Mouse (Mus musculus): ENCODE measurements at regions not wholly inside any gene's neighbourhood (a gene's known extent, or its start where the extent isn't known, plus 50 kb on each side); places are given as distances from the start of the nearest gene placed in this dataset.

DNA sequence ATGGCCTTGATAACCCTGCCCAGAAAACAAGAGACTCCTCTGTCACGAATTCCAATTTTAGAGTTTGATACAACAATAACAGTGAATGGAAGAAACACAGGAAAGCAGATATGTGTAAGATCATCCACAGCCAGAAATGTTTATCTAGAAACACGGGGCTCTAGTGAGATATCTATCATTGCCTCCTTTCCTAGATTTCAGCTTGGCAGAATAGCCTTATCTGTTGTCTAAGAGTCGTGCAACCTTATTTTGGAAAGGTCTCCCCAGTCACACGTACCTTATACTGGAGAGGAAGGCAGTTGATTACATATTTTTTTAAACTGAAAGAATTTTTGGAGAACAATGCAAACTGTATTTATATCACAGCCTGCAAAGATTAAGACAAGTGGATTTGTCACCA is 61.6 kb downstream of the Gm10295 start:
- DNase-seq (ENCODE audit: low spot score) = no peak

DNA sequence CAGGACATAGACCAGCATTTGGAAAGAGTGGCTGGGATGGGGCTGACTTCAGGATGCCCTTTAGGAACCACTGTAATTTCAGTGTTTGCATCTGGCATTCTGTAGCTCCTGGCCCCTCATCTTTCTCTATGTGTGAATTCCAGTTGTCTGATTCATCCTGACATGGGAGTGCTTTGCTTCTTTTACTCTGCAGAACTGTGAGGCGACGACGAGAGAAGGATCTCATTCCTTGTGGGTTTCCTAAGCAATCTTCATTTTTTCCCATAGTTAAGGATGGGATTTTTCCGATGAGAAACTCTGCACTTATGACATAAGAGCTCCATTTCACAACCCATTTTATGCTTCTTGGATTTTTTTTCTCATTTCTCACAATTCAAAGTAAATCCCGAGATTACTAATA is 62.0 kb downstream of the Gm10295 start:
- DNase-seq (ENCODE audit: low spot score) = no peak

DNA sequence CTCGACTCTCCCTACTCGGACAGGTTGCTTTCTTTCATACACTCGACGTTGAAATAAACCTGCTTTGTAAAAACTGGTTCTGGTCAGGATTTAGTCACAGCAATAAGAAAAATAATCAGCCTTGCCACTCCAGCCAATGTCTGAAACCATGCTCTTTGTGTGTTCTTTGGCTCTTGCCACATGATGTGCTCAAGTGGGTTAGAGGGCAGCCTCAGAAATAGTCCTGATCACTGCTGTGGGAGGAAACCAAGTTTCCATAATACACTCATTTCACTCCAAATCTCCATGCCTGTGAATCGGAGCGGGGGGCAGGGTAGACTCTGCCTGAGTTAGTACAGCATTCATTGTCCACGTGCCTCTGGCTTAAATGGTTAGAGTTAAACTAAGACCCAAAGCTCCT is 63.8 kb downstream of the Gm10295 start:
- no peak for DNase-seq (ENCODE audit: low spot score)

DNA sequence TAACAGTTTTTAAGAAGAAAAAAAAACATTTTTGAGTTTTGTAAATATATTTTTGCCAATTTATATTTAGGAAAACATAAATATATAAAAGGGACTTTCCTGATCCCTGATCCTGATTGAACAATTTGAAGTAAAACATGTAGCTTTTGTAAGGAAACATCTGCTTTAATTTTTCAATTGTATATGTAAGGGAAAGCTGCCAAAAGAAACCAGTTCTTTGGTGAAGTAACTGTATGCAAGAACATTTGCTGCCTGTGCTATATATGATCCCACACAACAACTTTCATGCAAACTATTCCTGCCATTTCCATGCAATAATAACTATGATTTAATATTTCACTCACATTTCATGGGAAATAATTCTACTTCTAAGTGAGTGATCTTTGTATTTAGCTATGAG is 67.0 kb downstream of the Gm10295 start:
- DNase-seq (ENCODE audit: low spot score) = no peak

DNA sequence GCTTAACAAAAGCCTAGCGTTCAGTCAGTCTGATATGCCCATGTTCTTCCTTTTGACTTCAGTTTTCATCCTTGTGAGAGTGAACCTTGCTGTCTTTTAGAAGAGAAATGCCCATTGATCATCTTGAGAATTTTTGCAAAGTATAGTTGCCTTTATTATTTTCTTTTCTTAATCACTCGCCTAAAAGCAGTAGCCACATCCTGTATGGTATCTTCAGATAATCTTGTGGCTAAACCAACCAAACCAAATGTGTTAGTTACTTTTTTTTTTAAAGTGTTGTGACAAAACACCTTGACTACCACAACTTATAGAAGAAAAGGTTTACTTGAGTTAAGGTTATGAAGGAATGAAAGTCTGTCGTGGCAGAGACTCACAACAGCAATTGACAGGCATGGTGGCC is 67.9 kb downstream of the Gm10295 start:
- no peak for DNase-seq (ENCODE audit: low spot score)

DNA sequence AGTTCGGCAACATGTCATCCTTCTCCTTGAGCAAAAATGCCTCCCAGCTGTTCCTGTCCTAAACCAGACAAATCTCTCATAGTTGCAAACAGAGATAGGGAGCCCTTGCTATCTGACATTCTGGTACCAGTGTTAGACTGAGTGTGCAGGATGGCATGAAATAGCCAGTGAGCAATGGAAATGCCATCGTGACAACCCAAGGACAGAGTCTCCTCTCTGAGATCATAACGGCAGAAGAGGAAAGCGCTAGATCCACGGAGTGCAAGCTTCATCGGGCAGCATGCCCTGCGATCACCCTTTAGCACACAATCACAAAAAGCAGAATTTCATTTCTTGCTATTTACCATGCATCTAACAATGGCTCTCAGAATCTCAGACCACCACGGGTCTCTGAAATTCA is 85.2 kb downstream of the Gm10295 start:
- no peak for DNase-seq (ENCODE audit: low spot score)

DNA sequence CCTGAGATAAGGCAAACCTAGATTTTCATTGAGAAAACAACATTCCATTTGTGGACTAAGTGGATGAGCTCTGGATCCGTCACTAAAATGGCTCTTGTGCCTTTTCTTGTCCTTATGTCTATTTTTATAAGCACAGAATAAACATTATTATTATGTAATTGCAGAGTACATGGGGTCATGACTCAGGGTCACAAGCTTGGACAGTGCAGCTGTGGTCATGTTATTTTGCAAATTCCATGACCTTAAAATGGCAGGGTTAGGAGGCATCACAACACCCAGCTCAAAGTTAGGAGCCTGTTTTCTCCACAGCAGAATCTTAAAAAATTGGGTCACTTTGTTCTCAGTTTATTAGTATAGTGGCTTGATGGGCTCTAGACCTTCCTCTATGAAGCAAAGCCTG is 87.2 kb downstream of the Gm10295 start:
- DNase-seq (ENCODE audit: low spot score) = no peak

DNA sequence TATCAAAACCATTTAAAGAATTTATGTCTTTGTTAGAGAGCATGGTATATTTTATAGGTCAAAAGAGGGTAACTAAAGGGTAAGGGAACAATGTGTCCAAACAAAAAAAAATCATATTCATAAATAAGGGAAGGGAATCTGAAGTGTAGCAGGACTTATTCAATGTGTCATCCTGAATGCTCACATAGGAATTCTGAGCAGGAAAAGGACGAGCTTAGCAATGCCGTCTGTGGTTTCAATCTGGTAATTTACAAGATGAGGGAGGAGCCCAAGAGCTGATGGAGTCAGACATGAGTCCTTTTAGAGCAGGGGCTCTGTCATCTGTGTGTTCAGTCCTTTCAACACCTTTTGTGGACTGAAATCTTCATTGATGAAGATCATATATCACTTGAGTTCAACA is 101.6 kb downstream of the Gm10295 start:
- DNase-seq (ENCODE audit: low spot score) = no peak

DNA sequence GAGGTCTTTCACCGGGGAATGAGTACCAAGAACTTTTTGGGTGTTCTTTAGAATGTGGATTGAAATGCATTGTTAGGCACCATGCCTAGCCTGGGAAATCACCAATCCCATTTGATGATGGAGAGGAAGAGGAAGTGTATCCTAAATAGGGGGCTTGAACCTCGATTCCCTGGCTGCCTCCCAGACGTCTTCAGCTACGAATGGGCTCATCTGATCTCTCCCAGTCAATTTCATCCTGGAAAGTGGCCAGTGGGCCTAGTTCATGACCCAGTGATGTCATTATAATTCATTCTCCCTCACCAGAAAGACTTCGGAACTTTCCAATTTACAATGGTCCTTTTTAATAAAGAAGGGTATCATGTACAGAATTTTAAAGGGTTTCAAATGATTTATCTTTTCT is 102.1 kb downstream of the Gm10295 start:
- DNase-seq (ENCODE audit: low spot score) = no peak

DNA sequence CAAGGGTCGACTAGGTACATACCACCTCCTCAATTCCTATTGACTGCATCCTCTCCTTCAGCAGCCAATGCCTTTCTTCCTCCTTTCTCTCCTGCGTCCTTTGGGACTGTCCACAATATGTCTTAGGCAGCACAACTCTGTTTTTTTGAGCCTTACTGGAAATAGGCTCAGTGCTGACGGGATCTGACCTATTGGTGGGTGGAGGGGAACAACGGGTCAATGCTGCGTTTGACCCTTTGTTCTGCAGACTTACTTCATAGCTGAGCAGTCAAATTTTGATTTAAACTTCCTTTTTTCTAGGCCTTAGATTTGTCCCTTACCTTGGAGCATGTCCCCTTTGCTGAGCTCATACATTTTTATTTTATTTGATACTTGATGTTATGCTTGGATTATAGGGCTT is 103.4 kb downstream of the Gm10295 start:
- DNase-seq (ENCODE audit: low spot score) = no peak

DNA sequence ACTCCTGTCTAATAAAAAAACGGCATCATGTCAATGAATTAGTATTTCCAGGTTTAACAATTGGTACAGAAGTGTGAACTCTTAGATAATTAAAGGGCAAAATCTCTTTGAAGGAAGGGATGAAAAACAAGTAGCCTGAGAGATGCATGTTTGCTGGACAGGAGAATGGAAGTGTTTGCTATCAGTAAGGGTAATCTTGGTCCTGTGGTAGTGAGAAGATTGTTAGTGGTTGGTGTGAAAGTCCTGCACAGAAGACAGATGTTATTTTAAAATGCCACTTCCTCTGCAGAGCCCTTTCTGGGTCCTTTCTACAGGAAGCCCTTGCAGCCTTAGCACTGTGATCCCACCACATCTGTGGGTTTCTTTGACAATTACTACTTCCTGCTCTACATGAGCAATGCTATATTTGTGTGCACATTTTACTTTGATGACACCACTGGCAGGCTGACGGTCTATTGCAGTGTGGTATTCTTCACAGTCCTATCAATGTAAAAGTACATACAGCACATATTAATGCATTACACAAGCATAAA is 108.8 kb downstream of the Gm10295 start:
- DNase-seq (ENCODE audit: low spot score) = no peak

DNA sequence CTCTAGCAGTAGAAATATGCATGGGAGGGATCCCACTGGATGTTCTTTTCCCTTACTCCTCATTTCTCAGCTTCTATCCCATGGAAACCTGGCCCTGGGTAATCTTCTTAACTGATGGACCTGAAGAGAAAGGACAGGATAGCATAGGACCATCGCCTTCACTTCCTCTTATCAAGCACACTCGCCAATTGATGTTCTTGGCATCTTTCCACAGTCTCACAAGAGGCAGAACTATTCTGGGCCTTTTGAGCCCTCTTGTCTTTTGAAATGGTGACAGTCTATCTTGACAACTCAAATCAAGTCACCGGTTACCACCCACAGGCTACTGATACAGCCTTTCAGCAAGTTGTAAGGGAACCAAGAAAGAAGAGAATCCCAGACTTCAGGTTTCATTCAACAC is 112.1 kb downstream of the Gm10295 start:
- no peak for DNase-seq (ENCODE audit: low spot score)

DNA sequence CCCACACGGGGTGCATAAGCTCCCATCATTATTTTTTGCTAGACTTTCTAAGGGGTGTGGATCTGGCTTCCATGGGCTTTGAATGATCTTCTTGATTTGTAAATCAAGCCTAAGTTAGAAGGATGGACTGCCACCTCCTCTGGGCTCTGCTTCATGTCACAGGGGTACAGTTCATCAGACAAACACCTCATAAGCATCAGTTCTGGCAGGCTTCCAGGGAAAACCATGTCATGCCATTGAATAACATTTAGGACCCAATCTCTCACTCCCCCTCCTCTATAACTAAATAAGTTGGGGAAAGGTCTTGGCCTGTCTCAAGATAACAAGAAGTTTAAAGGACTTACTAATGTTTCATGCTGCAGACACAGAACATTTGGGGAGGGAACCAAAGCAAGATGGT is 115.0 kb downstream of the Gm10295 start:
- DNase-seq (ENCODE audit: low spot score) = no peak

DNA sequence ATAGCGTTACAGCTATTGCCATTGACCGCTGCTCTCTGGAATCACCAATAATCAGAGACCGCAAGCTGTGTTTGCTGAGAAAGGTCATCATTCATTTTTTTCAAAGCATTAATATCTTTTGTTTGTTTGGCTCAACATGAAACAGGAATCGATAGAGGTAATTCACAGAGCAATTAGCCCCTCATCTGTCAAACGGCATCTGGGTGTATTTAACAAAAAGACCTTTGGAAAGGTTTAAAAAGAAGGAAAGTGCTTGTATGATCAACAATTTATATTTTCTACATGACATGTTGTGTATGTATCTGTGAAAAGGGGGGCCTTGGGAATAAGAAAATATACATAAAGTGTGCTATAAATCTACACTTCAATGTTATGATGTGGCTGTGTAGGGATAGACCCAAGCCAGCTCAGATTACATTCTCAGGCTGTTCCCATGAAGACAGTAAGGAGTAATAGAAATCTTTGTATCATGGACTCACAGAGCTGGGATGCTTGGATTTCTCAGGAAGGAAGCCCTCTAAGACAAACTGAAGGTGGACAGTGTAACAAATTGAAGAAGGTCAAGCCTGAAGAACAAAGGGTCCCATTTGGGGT is 117.0 kb downstream of the Gm10295 start:
- DNase-seq (ENCODE audit: low spot score) = no peak

DNA sequence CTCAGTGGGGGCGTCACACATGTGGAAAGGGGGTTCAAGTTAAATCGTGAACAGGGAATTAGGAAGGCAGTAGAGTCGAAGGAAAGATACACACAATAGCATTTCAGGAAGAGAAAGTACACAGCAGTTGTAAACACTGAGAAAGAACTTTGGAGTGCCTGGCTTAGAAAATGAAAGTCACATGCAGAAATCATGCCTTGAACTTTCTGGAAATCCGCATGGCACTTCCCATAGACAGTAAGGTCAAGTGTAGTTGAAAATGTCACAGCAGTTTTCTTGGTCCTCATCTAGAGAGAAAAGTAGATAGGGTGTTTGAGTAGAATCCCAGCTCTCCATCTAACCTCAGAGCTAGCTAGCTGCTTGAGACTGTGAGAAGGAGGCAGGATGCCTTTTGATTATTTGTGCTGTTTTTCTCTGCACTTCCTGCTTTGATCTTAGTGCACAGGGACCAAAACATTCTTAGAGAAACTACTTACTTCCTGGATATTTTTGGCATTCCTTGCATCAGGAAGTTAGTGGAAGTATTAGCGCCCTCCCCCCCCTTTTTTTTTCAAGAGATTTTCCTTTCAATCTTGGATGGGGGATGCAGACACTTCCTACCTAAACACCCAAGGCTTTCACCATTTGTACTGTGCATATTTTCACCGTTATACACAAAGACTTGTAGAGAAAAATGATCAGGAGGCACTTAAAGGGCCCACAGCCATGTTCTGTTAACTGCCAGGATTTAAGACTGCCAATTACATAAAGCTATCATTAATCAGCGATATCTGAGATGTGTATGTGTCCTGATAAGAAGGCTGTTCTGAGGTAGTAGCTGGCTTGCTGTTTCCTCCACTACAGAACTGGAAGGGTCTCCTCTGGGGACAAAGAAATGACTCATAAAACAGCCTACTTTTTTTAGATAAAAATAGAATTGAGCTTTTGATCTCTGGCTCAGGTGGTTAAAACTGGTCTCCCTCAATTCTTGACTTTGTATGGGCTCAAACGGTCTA is 118.2 kb downstream of the Gm10295 start:
- DNase-seq (ENCODE audit: low spot score) = no peak

DNA sequence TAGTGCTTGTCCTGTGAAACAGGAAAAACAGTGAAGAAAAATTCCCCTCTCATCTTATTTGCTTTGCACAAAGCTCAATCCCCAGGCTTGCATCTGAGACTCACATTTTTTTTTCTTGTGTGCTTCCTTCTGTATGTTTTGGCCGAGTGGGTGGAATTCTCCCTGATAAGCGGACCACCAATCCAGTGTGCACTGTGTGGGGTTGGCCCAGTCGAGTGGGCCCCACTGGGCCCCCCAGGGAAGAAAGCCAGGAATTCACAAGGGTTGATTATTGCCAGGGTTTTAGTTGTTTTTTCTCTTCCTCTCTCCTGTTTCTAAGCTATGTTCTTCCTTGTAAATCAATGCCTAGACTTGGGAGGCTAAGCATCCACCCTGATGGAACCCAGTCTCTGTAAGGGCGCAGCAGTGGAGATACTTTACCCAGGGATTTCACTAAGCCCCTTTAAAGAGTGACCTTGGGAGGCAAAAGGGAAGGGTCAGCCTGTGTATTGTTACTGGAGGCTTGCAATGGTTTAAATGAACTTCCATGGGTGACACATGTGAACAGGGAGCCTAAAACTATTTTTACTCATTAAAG is 120.3 kb downstream of the Gm10295 start:
- DNase-seq (ENCODE audit: low spot score) = no peak

DNA sequence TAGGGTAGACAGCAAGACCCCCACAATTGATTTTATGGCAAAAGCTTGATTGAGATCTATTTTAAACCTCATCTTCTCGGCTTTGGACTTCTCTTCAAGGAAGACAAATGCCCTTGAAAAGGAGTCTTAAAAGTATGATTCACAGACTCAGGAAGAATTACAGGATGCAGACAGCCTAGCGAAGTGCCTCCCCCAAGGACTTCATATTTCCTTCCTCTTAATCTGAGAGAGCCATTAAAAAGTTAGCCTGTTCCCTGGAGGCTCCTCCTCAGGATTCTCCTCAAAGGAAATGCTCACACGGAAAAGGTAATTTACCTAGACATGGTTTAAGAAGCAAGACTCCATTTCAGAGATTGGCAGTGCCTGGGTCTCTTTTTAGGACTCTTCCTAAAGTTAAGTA is 122.1 kb downstream of the Gm10295 start:
- no peak for DNase-seq (ENCODE audit: low spot score)

DNA sequence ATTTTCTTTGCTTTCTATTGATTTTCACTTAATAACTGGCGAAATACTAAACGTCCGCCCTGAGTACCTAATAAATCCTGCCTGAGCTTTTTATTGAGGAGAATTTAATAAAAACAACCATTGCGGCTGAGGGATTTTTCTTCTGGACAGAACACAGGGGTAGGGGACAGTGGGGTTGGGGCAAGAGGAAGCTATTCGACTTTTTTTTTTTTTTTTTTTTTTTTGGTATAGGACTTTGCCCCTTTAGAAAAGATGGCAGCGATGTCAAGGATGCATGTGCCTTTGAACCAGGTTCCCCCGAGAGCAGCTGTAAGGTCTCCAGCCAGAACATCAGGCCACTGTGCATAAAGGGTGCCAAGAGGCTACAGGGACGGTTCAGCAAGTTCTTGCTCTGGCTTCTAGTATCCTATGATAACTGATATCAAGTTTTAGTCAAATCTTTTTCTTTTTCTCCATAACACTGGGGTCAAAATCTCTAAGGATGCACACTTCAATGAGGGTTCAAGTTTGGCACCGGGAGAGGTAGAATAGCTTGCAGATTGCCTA is 126.9 kb downstream of the Gm10295 start:
- DNase-seq (ENCODE audit: low spot score) = no peak

DNA sequence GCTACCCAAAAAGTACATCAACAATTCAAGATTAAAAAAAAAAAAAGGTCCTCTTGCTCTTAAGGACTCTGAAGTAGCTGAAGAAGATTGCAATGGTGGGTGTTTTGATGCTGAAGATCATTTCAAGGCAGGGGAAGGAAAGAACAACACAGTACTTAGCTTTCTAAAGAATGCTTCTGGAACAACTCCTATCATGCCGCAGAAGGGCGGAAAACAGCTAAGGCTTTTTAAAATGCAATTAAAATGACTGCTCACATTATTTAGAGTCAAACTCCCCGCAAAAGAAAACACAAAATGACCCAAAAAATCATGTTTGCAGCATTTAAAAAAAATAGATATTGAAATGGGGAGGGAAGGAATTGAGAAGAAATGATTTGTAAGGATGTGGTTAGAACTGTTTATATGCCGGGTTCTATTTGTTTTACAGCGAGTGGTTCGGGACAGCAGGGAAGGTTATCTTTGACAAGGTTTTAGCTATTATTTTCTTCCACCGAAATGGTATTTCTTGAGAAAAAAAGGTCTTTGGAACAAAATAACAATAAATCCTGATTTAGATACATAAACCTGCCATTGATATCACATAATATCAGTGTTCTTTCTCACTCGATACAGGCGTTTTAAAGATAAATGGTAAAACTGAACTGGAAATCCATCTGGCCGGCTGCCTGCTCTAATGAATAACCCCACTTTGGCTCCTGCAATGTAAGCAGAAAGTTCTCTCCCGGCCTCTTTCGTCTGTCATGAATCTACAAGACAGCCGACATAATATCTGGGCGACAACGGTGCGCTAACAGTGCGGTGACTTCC is 127.6 kb downstream of the Gm10295 start:
- DNase-seq (ENCODE audit: low spot score) = peak; percentile 18

DNA sequence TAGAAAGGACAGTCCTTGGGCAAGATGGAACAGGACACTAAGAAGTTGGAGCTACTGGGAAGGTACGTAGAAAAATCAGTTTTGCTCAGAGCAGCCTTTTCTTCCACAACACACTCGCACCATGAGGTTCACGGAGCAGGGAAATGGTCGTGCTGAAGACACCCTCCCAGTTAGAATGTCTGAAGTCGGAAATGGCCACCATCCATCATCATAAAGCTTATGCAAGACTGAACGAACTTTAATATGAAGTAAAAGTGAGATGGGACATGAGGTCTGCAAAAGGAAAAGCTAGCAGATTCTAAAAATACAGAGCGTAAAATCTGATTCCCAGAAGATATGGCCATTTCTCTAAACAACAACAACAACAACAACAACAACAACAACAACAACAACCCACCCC is 133.9 kb downstream of the Gm10295 start:
- DNase-seq (ENCODE audit: low spot score) = no peak

DNA sequence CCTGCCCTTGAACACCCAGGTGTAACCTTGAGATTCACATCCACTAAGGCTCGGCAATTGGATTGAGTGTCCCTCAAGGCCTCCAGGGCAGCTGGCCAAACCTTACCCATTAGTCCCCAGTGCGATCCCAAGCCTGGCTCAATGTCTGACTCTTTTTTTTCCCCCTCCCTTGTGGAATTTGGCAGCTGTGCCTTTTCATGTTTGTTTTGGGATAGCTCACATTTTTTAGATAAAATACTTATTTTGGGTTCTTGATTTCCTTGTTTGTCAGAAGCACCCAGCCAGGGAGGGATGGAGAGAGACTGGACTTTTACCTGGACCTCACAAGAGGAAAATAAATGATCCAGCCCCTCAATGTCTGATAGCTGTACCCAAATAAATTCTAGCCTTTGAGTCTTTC is 134.5 kb downstream of the Gm10295 start:
- no peak for DNase-seq (ENCODE audit: low spot score)

DNA sequence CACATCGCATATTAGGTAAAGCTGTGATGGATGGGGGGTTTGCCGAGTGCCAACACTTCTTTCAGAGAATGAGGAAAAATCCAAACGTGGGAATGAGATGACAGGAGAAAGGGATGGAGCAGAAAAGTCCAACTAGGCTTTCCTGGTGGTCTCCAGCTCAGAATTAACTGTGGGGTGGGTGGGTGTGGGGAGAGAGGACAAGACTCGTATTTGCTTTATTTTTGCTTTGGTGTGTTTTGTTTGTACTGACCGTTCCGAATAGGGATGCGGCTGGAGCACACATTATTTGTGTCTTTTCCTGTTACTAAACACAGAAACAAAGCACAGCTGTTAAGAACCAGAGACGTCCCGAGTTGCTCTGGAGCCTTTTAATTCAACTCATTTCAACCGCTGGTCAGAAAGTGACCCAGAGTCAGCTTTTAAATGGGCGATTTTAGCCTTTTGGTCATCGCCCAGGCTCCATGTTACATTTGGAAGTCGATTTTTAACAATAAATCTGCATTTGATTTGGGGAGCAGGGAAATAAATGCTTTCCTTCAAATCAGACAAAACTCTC is 136.7 kb downstream of the Gm10295 start:
- DNase-seq (ENCODE audit: low spot score) = no peak
